Comparison of ENCODE assay signal across 8 mouse cellular contexts in genomic region chr5:3491084-3491483, GRCm38 (mm10). TPM values are rescaled to one million over a fixed set of nuclear protein-coding genes. Genes with fewer than 3 reads are reported as not detected.
DNase-seq lines count a peak whose midpoint lies in the region; ATAC-seq and TF ChIP-seq lines count a peak whose summit lies in the region.

No protein-coding gene starts in this region.

- DNase-seq in adrenal gland, postnatal 10 days = peak; percentile 83
- peak; percentile 58 for DNase-seq in gastrocnemius, postnatal 25 days
- DNase-seq in lung, postnatal 25 days (ENCODE audit: low spot score) = peak; percentile 84
- no peak for DNase-seq in spleen, postnatal 36 days (ENCODE audit: low spot score in 2 of 2)
- no peak for DNase-seq in hindbrain, postnatal 0 days (ENCODE audit: low spot score)

- H3K4me3 ChIP-seq in kidney, embryonic 14.5 days (ENCODE audit: low read length) = no peak overlapping the region
- H3K4me3 ChIP-seq in hindbrain, postnatal 0 days (ENCODE audit: low read length) = no peak overlapping the region

- WGBS in kidney, embryonic 14.5 days = 24% methylated on average over 9 of the region's 9 CpGs
- 66% methylated on average over 9 of the region's 9 CpGs for WGBS in hindbrain, postnatal 0 days

- H3K9ac ChIP-seq in kidney, embryonic 14.5 days (ENCODE audit: low read depth, low read length) = no peak overlapping the region
- no peak overlapping the region for H3K9ac ChIP-seq in hindbrain, postnatal 0 days (replicated peaks; ENCODE audit: low read length)

- TF ChIP-seq CTCF in hindbrain, postnatal 0 days (IDR thresholded peaks at IDR 0.05; ENCODE audit: low read depth) = no peak

- no peaks in the 10 kb centered on the region for H3K9me3 ChIP-seq in kidney, embryonic 14.5 days (ENCODE audit: control insufficient read depth, low read length)
- H3K9me3 ChIP-seq in hindbrain, postnatal 0 days (ENCODE audit: low read length) = no peaks in the 10 kb centered on the region

- H3K4me1 ChIP-seq in kidney, embryonic 14.5 days (ENCODE audit: control insufficient read depth, insufficient read depth, low read length) = peaks cover 10% of the 10 kb centered on the region; the same call in 1 of the 2 replicates
- no peaks in the 10 kb centered on the region for H3K4me1 ChIP-seq in hindbrain, postnatal 0 days (ENCODE audit: insufficient read depth, low read length)

- no peaks in the 10 kb centered on the region for H3K36me3 ChIP-seq in kidney, embryonic 14.5 days (ENCODE audit: control insufficient read depth, insufficient read depth, low read length)
- no peaks in the 10 kb centered on the region for H3K36me3 ChIP-seq in hindbrain, postnatal 0 days (ENCODE audit: insufficient read depth, low read length)

- no peaks in the 10 kb centered on the region for H3K27me3 ChIP-seq in kidney, embryonic 14.5 days (ENCODE audit: control insufficient read depth, insufficient read depth, low read length)
- no peaks in the 10 kb centered on the region for H3K27me3 ChIP-seq in hindbrain, postnatal 0 days (ENCODE audit: insufficient read depth, low read length)

- no peak overlapping the region for H3K4me2 ChIP-seq in kidney, embryonic 14.5 days (replicated peaks; ENCODE audit: low read depth, low read length)
- H3K4me2 ChIP-seq in hindbrain, postnatal 0 days (ENCODE audit: low read depth, low read length) = no peak overlapping the region

- H3K27ac ChIP-seq in kidney, embryonic 14.5 days (ENCODE audit: low read depth, low read length) = no peak overlapping the region
- H3K27ac ChIP-seq in hindbrain, postnatal 0 days = no peak overlapping the region

- ATAC-seq in kidney, embryonic 14.5 days (ENCODE audit: low FRiP score, low TSS enrichment) = peak; percentile 63
- no peak for ATAC-seq in erythroid progenitor cell, adult 5-6 weeks (replicated peaks; ENCODE audit: low FRiP score, poor library complexity, severe bottlenecking)
- ATAC-seq in hindbrain, postnatal 0 days = no peak
- ATAC-seq in CD4-positive, CD25-positive, alpha-beta regulatory T cell, adult 4 months = no peak

RNA-seq across cellular contexts. Expression of gene Fam133b, which starts 52.5 kb away (rescaled TPM):
- total RNA-seq in adrenal gland, postnatal 10 days (2021) = 10 to 100 TPM; 25.3 to 34.4 TPM
- total RNA-seq in gastrocnemius, postnatal 25 days (2021) = 10 to 100 TPM; 12.4 to 14.3 TPM
- 38.9 and 42.6 TPM in 2 replicates for polyA plus RNA-seq in kidney, embryonic 14.5 days (2014; fragmentation: Nextera tagmentation; extraction: Ambion mirVana)
- 57.0 and 58.4 TPM in 2 replicates for total RNA-seq in erythroid progenitor cell, adult 5-6 weeks (2015; ENCODE audit: low replicate concordance)
- 102 and 153 TPM in 2 replicates for total RNA-seq in erythroid progenitor cell, adult 5-6 weeks (2017; ENCODE audit: low replicate concordance)
- 17.4 and 20.9 TPM in 2 replicates for total RNA-seq in hindbrain, postnatal 0 days (2014; rRNA removed)
- polyA plus RNA-seq in hindbrain, postnatal 0 days (2015; fragmentation: Nextera tagmentation; extraction: Ambion mirVana) = 25.6 and 28.0 TPM in 2 replicates
- 10 to 100 TPM; 44.0 to 54.2 TPM for polyA plus RNA-seq in CD4-positive, CD25-positive, alpha-beta regulatory T cell, adult 4 months (2017; shearing (Covaris generic))

Comparison
In these comparisons a context has a peak if more than half of its experiments do, and no peak if none do; other contexts are left out.
1. DNase-seq: peak in adrenal gland, postnatal 10 days (single experiment), gastrocnemius, postnatal 25 days (single experiment) and lung, postnatal 25 days (single experiment); none in spleen, postnatal 36 days (0 of 2) and hindbrain, postnatal 0 days (single experiment).